Mouse (Mus musculus) lung, postnatal 10 days (tissue): ENCODE results near the gene Phtf1.
A peak's percentile ranks its signal among the peaks of the same experiment; 100 is the strongest.

ENCODE experiments used
- DNase-seq: peaks from one replicate; pipeline ENCODE4 v3.0.0; 2021

Phtf1 gene

DNA sequence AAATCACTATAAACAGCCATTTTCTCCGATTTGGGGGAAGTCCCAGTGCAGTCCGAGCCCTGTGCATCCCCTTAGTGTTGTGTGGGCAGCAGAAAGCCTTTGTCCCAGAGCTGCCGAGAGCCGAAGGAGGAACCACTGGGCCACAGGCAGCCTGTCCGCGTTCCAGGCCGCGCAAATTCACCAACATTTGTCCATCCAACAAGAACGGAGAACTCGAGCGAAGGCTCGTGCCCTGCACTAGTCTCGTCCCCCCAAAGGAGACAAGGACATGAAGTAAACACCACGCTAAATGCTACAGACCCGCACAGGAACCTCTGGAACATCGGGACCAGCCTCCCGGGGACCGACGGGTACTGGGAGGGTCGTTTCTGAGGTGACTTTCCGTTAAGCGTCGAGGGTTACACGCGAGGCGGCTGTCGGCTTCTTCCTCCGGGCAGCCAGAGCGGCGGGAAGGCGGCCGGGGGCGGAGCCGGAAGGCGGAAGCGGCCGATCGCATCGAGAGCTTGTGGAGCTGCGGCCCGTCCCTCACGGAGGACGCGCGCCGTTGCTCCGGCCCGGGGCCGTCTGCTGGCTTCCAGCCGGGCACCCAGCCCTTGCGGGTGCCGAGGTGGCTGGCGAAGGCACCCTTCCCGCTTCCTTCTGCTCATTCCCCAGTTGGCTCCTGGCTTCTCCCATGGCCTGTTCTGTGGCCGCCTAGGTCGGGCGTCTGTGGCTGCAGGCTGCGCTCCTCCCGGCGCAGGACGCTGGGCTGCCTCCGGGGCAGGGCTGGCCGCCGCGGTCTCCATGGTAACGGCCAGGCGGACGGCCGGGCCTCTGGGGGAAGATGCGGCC is at the start of gene Phtf1:
Gene Phtf1 (plus strand): TSS at position 250 of the 831 bp plus-strand sequence.
- peak; percentile 90 for DNase-seq

DNA sequence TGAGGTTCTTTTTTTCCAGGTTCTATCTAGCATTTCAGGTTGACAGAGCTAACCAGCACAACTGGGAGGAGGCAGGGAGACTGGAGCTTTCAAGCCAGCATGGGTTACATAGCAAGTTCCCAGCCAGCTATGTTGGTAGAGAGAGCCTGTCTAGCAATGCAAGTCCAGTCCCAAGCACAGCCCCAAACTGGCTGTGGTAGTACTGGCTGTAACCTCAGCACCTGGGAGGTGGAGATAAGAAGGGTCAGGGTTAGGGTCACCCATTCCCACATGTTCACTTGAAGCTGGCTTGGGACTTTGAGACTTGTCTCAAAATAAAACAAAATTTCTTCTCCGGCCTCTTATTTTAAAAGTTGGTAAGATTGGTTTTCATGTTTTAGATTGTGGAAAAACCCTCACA is 47.8 kb upstream of the Phtf1 start:
- DNase-seq, result no peak

DNA sequence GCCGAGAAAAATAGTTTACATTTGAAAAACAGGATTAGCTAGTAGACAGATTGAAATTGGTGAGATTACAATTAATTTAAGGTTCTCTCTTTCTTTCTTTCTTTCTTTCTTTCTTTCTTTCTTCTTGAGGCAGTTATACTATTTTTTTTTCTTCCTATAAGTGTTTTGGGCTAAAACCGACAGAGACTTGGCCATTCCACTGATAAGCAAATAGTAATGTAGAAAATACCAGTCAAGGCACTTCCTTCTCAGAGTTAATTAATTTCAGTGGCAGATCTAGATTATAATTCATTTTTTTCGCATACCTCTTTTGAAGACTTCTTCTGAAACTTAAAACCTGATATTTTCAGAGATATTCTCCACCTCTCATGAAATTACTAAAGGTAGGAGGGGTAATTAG is 42.6 kb upstream of the Phtf1 start:
- DNase-seq, result no peak

GRCm38 (mm10) chr3:103927511-103927910 is 40.4 kb upstream of the Phtf1 start:
- DNase-seq, result peak; percentile 19

- DNase-seq, result peak; percentile 27
These were observed 22.9 kb upstream of the Phtf1 start for GRCm38 (mm10) chr3:103944794-103945562.

GRCm38 (mm10) chr3:103948666-103949065 is 19.2 kb upstream of the Phtf1 start:
- DNase-seq, result no peak

GRCm38 (mm10) chr3:103960622-103961021 is 7.3 kb upstream of the Phtf1 start:
- DNase-seq, result no peak

DNA sequence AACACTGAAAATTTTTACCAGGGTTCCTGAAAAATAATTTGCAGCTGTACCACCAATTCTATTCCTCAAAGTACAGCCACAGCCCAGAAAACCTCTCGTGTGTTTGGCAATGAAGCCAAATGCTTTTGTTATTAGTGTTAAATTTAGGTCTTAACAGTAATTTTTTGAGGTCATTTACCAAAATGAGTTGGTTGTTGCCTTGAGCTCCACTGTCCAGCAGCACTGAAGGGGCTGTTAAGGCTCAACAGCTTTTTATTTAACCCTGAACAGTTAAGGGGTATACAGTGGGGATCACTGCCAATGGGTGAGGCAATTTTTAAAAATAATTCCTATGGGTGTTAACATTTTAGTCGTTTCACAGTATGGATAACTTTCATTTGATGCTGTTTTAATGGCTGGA is 679 bp upstream of the Phtf1 start:
- DNase-seq, result no peak

DNA sequence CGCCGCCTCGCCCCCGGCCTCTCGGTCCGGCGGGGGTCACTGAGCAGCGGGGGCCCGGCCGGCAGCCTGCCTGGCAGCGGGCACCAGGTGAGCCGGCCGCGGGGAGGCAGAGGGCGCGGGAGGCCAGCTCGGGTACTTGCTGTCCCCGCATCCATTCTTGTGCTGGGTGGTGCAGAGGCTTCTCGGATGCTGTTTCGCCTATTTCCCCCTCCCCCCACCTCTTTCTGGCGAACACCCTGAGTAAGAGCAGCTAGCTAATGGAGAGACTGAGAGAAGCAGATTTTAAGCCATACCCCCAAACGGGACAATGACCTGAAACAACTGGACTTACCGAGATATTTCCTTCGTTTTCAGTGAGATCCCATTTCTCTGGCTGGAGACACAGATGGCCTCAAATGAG is 791 bp downstream of the Phtf1 start:
- no peak for DNase-seq

DNA sequence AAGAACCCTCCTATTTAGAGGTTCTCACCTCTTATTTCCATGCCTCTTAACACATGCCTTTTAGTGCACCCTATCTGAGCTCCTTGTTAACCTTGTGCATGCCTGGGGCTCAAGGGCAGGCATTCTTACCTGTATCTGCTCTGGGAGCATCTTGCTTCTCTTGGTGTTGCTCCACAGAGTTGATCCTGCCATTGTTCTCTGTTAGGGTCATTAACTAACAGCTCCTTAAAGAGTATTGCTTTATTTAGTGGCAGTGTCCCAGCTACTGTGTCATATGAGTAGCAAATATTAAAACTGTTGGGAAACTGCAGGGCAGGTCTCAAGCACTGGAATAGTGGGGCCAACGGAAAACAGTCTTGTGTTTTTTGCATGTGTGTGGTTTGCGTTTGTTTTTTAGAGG is 3.2 kb downstream of the Phtf1 start:
- DNase-seq, result no peak

GRCm38 (mm10) chr3:103984556-103984955 is 16.6 kb downstream of the Phtf1 start:
- no peak for DNase-seq

GRCm38 (mm10) chr3:103985194-103985593 is 17.3 kb downstream of the Phtf1 start:
- no peak for DNase-seq

DNA sequence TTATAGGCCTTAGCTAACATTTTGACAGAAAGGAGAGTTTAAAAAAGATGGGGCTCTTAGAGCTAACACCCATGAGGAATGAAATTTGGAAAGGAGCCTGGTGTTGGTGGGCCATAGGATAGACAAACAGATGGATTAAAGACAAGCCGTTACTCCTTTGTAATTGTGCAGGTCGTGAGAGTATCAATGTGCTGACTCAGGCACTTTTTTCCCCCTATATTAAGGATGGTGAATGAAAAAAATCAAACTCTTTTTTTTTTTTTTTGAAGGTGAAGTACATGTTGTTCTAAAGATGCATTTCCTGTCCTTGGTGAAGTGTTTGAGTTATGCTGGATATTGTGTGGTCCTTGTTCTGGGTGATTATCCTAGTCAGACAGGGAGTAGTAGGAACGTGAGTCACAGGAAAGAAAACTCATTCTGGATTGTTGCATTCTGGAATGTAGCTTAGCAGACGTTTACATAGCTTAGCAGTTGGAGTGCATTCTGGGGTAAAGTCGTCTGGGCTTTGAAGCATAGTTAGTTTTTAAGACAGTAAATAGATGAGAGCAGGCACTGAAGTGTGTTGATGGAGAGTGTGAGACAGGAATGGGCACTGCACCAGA is 20.0 kb downstream of the Phtf1 start:
- DNase-seq, result no peak

DNA sequence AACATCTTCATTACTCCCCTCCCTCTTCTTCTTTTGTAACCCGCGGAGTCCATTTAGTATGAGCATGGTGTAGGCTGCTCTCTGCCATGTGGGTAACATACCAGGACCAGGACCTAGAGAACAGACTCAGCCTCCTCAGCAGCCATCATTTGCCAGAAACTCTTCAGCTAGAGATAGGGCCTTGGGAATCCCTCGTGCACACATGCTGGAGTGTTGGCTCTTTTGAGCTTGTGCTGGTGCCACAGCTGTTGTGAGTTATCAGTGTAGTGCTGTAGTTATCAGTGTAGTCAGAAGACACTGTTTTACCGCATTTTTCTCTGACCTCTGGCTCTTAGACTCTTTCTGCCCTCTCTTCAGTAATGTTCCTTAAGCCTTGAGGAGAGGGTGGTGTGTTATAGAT is 21.4 kb downstream of the Phtf1 start:
- DNase-seq, result no peak

GRCm38 (mm10) chr3:103991271-103991670 is 23.4 kb downstream of the Phtf1 start:
- DNase-seq, result no peak

GRCm38 (mm10) chr3:103998724-103999123 is 30.8 kb downstream of the Phtf1 start:
- no peak for DNase-seq

- DNase-seq, result no peak
These were observed 39.1 kb downstream of the Phtf1 start for GRCm38 (mm10) chr3:104006896-104007466.

GRCm38 (mm10) chr3:104007479-104007878 is 39.6 kb downstream of the Phtf1 start:
- peak; percentile 38 for DNase-seq

- DNase-seq, result no peak
These were observed 42.2 kb downstream of the Phtf1 start for GRCm38 (mm10) chr3:104009924-104010662.

- DNase-seq, result no peak
These were observed 44.1 kb downstream of the Phtf1 start for GRCm38 (mm10) chr3:104011972-104012371.

GRCm38 (mm10) chr3:104017931-104018330 is 50.0 kb downstream of the Phtf1 start:
- no peak for DNase-seq

GRCm38 (mm10) chr3:104019453-104019852 is 51.5 kb downstream of the Phtf1 start:
- peak; percentile 10 for DNase-seq

DNA sequence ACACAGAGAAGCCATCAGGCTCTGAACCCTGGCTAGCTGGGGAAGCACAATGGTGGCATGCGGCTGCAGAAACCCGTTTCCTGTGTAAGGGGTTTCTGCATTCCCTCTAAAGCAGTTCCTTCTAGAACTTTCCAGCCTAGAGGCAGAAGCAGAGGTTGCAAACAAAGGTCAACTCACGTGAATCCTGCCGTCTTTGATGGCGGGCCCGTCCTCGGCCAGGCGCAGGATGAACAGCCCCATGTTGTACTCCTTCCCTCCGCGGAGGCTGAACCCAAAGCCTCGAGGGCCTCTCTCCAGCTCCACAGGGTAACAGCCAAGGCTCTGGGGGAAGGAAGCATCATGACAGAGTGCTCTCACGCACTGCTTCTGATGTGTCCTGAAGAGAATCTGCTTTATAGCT is 52.2 kb downstream of the Phtf1 start:
- no peak for DNase-seq
